Mouse (Mus musculus): Measurements from ENCODE around the gene Rbpms2.

The Rbpms2 gene

GRCm38 (mm10) chr9:65629025-65629766, at the start of gene Rbpms2:
Rbpms2 (plus strand) TSS chr9:65629648.
- DNase-seq, result peak in 1 of 2 experiments; percentile 37

GRCm38 (mm10) chr9:65579781-65580371, 49.6 kb upstream of the Rbpms2 start, which contains the start of gene Plekho2:
Plekho2 (minus strand) TSS chr9:65580040.
- peak; percentile 90 to 94 for DNase-seq

DNA sequence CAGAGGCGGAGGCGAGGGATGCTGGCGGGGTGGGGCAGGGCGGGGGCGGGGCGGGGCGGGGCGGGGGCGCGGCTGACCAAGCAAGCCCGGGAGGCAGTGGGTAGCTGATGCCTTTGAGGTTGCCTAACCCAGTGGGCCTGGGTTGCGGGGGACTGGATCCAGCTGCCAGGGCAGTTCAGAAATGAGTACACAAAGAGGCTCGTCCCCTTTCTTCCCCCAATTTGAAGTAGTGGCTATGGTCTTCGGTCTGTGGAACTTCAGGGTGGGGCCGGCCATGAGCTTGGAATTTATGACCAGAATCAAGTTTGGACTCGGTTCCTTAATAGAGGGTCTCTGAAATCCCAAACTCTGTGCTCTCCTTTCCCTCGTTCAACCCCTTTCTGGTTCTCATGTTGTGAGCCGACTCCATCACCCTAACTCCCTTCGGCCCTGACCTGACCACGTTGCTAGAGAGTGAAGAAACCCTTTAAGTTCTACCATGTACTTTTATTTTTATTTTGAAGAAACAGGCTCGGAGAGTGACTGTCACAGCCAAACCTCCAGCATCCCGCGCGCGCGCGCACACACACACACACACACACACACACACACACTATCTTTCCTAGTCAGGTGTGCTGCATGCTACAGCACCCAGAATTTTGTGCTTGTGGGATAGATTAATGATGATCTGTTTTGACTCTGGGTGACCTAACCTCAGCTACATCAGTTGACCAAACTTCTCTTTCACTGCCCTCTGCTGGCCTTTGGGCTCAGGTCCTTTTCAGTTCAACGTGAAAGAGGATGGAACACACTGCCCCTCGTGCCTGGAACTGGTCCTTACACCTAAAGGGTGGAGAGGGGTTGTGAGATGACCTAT, 48.8 kb upstream of the Rbpms2 start:
- peak; percentile 70 to 81 for DNase-seq

DNA sequence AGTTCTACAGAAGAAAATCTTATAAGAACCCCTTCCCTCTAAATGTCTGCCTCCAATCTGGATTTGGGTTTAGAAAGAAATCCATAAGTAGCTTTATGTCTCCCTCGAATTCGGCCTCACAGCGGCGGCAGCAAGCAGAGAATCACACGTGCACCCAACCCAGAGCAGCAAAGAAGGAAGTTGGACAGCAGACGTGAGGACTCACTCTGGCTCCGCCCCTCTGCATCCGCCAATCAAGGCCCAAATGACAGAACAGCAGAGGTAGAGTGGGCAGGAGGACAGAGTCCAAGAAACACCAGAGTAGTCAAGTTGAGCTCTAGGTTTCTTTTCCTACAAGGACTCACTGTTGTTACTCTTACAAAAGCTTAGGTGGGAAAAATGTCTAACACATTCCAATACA, 46.4 kb upstream of the Rbpms2 start:
- peak; percentile 33 to 59 for DNase-seq

DNA sequence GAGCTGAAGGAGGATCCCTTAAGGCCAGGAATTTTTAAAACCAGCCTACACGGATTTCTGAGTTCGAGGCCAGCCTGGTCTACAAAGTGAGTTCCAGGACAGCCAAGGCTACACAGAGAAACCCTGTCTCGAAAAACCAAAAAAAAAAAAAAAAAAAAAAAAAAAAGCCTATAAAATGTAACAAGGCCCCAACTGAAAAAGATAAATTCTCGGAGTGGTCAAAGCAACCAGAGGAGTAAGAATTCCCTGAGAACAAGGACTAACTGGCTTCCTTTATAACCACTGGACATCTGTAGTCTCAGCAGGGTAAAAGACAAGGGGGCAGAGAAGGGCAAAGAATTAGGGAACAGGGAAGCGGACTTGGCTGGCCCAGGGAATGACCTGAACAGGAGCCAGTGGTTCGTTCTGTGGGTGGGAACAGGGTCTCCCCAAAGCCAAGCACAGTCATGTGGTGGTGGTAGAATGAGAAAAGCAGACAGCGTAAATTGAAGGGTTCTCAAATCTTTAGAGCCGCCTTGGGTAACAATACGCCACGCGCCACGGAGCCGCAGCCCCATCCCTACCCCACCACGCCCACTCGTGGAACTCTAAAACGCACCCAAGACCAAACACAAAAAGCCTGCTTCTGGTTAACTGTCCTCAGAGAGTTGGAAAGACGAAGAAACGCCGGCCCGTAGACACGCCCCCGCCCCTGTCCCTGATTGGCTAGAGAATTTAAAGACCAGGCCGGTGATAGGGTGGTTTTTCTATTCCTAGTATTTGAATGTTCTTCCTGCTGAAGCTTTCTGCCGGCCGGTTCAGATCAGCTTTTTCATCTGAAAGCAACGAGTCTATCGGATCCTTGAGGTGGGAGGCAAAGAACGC, 42.8 kb upstream of the Rbpms2 start, which contains the start of gene Pif1:
Gene Pif1 (plus strand): TSS at position 755 of the 864 bp plus-strand sequence.
- DNase-seq, result peak; percentile 72 to 84

GRCm38 (mm10) chr9:65587270-65587572, 42.2 kb upstream of the Rbpms2 start:
- no peak for DNase-seq

- DNase-seq, result no peak
Observed at GRCm38 (mm10) chr9:65587573-65588358, 41.7 kb upstream of the Rbpms2 start.

DNA sequence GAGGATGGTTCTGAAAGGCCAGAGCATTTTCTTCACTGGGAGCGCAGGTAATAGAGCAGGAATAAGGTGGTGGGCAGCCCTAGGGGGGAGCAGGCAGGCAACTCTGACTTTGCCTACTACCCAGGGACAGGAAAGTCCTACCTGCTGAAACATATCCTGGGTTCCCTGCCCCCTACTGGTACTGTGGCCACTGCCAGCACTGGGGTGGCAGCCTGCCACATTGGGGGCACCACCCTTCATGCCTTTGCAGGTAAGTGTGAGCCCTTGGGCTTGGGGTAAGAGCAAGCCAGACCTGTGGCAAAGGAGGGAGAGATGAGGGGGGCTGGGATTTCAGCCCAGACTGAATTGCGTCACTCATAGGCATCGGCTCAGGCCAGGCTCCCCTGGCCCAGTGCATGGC, 40.4 kb upstream of the Rbpms2 start:
- no peak for DNase-seq

- no peak for DNase-seq
Observed at GRCm38 (mm10) chr9:65592721-65593120, 36.7 kb upstream of the Rbpms2 start.

GRCm38 (mm10) chr9:65593596-65593995, 35.9 kb upstream of the Rbpms2 start:
- no peak for DNase-seq

GRCm38 (mm10) chr9:65598765-65599249, 30.6 kb upstream of the Rbpms2 start:
- no peak for DNase-seq

- no peak for DNase-seq
Observed at GRCm38 (mm10) chr9:65600951-65601350, 28.5 kb upstream of the Rbpms2 start.

- DNase-seq, result no peak
Observed at GRCm38 (mm10) chr9:65603401-65604102, 25.9 kb upstream of the Rbpms2 start.

GRCm38 (mm10) chr9:65605471-65606136, 23.8 kb upstream of the Rbpms2 start:
- peak in 1 of 2 experiments; percentile 45 for DNase-seq

DNA sequence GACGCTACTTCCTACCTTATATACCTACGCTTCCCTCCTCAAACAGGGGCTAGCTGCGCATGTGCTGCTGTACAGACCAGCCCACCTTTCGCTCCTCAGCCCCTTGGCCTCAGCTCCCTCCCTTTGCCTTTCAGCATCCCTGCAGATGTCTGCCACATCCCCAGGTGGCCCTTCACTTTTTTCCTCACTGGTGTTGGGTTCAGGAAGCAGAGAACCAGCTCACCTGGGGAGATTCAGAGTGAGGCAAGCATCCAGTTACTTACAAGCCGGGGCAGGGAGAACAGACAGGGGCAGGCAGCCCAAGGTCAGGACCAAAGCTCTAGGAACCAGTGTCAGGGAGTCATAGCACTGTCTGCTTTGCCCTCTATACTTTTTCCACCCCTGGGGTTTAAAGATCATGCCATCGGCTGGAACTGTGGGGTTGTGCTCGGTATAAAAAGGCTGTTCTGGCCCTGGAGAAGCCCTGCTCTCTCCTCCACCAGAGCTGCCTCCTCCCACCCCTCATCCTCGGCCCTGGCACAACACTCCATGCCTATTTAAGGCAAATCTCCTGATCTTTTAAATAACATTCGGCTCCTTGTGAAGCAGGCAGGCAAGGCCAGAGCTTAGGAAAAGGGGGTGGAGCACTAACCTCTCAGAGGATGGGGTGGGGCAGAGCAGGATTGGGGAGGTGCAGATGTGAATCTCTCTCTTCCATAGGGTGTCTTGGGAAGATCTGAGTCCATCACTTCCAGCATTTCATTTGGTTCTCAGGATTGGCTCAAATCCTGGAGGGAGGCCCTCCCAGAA, 22.9 kb upstream of the Rbpms2 start:
- DNase-seq, result no peak

- no peak for DNase-seq
Observed at GRCm38 (mm10) chr9:65607120-65607519, 22.3 kb upstream of the Rbpms2 start.

GRCm38 (mm10) chr9:65611969-65612486, 17.4 kb upstream of the Rbpms2 start:
- DNase-seq, result no peak

DNA sequence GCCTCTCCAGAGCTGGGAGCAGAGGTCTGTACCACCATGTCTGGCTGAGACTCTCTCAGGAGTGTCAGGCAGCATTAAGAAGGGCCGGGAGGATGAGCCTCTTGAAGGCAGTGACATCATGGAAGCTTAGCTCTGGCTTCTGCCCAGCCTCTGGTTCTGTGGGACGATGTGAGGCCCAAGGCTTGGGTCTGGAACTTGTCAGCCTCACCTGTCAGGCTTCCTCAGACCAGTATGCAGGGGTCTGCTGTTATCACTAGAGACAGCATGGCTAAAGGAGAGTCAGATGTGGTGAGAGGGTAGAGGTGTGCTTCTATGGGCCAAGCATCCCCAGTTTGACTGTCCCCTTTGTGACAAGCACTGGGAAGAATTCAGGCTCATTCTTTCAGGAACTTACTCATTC, 16.4 kb upstream of the Rbpms2 start:
- no peak for DNase-seq

DNA sequence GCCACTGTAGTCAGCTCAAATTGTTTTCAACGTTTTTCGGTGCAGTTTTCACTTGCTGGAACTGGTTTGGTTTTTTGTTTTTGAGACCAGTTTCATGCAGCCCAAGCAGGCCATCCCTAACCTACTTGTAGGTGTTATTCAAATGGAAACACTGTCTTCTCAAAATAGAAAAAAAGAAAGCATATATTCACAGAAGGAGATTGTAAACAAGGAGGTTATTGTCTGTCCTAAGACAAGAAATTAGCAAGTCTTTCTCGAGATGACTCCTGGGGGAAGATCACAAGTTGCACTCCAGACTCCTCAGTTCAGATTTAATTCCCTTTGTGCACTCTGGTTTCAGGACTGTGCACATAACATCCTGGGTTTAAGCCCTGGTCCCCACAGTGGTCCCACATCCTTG, 10.1 kb upstream of the Rbpms2 start:
- no peak for DNase-seq

Data from thymus, adult 18-20 months (tissue).